Mouse (Mus musculus): ENCODE measurements around the gene Zmiz1.

Gene Zmiz1

GRCm38 (mm10) chr14:25588156-25588555 is 129.2 kb downstream of the Zmiz1 start:
- DNase-seq (ENCODE audit: low spot score in 2 of 2): no peak

- no peak for DNase-seq (ENCODE audit: low spot score in 2 of 2)
These were observed 130.3 kb downstream of the Zmiz1 start for GRCm38 (mm10) chr14:25588946-25589937.

- DNase-seq (ENCODE audit: low spot score in 2 of 2): no peak
These were observed 132.0 kb downstream of the Zmiz1 start for GRCm38 (mm10) chr14:25591000-25591399.

- no peak for DNase-seq (ENCODE audit: low spot score in 2 of 2)
These were observed 132.4 kb downstream of the Zmiz1 start for GRCm38 (mm10) chr14:25591426-25591825.

- DNase-seq (ENCODE audit: low spot score in 2 of 2): no peak
These were observed 133.5 kb downstream of the Zmiz1 start for GRCm38 (mm10) chr14:25592522-25592921.

- no peak for DNase-seq (ENCODE audit: low spot score in 2 of 2)
These were observed 134.9 kb downstream of the Zmiz1 start for GRCm38 (mm10) chr14:25593876-25594275.

- no peak for DNase-seq (ENCODE audit: low spot score in 2 of 2)
These were observed 135.6 kb downstream of the Zmiz1 start for GRCm38 (mm10) chr14:25594611-25595010.

GRCm38 (mm10) chr14:25598960-25599359 is 140.0 kb downstream of the Zmiz1 start:
- no peak for DNase-seq (ENCODE audit: low spot score in 2 of 2)

GRCm38 (mm10) chr14:25599934-25600333 is 140.9 kb downstream of the Zmiz1 start:
- DNase-seq (ENCODE audit: low spot score in 2 of 2): no peak

GRCm38 (mm10) chr14:25600358-25600757 is 141.4 kb downstream of the Zmiz1 start:
- no peak for DNase-seq (ENCODE audit: low spot score in 2 of 2)

GRCm38 (mm10) chr14:25600951-25601350 is 142.0 kb downstream of the Zmiz1 start:
- DNase-seq (ENCODE audit: low spot score in 2 of 2): no peak

- no peak for DNase-seq (ENCODE audit: low spot score in 2 of 2)
These were observed 143.0 kb downstream of the Zmiz1 start for GRCm38 (mm10) chr14:25602018-25602417.

GRCm38 (mm10) chr14:25604395-25605142 is 145.6 kb downstream of the Zmiz1 start:
- no peak for DNase-seq (ENCODE audit: low spot score in 2 of 2)

- peak in 1 of 2 experiments; percentile 64 for DNase-seq (ENCODE audit: low spot score in 2 of 2)
These were observed 147.6 kb downstream of the Zmiz1 start for GRCm38 (mm10) chr14:25606372-25607140.

GRCm38 (mm10) chr14:25607141-25607967 is 148.4 kb downstream of the Zmiz1 start:
- DNase-seq (ENCODE audit: low spot score in 2 of 2): peak; percentile 62

GRCm38 (mm10) chr14:25607968-25608491 is 149.0 kb downstream of the Zmiz1 start:
- DNase-seq (ENCODE audit: low spot score in 2 of 2): peak; percentile 71

- DNase-seq (ENCODE audit: low spot score in 2 of 2): no peak
These were observed 149.6 kb downstream of the Zmiz1 start for GRCm38 (mm10) chr14:25608618-25609017.

- no peak for DNase-seq (ENCODE audit: low spot score in 2 of 2)
These were observed 150.4 kb downstream of the Zmiz1 start for GRCm38 (mm10) chr14:25609355-25609754.

GRCm38 (mm10) chr14:25610396-25611158 is 151.6 kb downstream of the Zmiz1 start:
- no peak for DNase-seq (ENCODE audit: low spot score in 2 of 2)

- no peak for DNase-seq (ENCODE audit: low spot score in 2 of 2)
These were observed 152.2 kb downstream of the Zmiz1 start for GRCm38 (mm10) chr14:25611159-25611697.
